Mouse (Mus musculus) ovary, adult 18-20 months (tissue): ENCODE data around the gene Setd2.
A peak's percentile ranks its signal among the peaks of the same experiment; 100 is the strongest.

Experiments used
- DNase-seq: peaks from one replicate; pipeline ENCODE4 v3.0.0; 2022; ENCODE audit warnings: low spot score, mixed read lengths

Setd2 gene

GRCm38 (mm10) chr9:110532538-110533291 lies at the start of gene Setd2:
Setd2 (plus strand) TSS chr9:110532597.
- no peak for DNase-seq

GRCm38 (mm10) chr9:110488841-110489240 lies 43.6 kb upstream of the Setd2 start:
- no peak for DNase-seq

GRCm38 (mm10) chr9:110490913-110491312 lies 41.5 kb upstream of the Setd2 start:
- no peak for DNase-seq

- DNase-seq, result no peak
Observed at GRCm38 (mm10) chr9:110525737-110526136, 6.7 kb upstream of the Setd2 start.

GRCm38 (mm10) chr9:110529002-110529737 lies 3.2 kb upstream of the Setd2 start:
- no peak for DNase-seq

GRCm38 (mm10) chr9:110530650-110531049 lies 1.7 kb upstream of the Setd2 start:
- no peak for DNase-seq

GRCm38 (mm10) chr9:110531151-110531791 lies 1.1 kb upstream of the Setd2 start:
- no peak for DNase-seq

GRCm38 (mm10) chr9:110531914-110532489 lies 395 bp upstream of the Setd2 start:
- DNase-seq, result peak; percentile 98

GRCm38 (mm10) chr9:110533645-110534044 lies 1.2 kb downstream of the Setd2 start:
- DNase-seq, result no peak

- no peak for DNase-seq
Observed at GRCm38 (mm10) chr9:110535114-110535513, 2.7 kb downstream of the Setd2 start.

- no peak for DNase-seq
Observed at GRCm38 (mm10) chr9:110536636-110537035, 4.2 kb downstream of the Setd2 start.

- no peak for DNase-seq
Observed at GRCm38 (mm10) chr9:110538511-110538910, 6.1 kb downstream of the Setd2 start.

- no peak for DNase-seq
Observed at GRCm38 (mm10) chr9:110541988-110542387, 9.6 kb downstream of the Setd2 start.

GRCm38 (mm10) chr9:110548261-110548660 lies 15.9 kb downstream of the Setd2 start:
- DNase-seq, result no peak

GRCm38 (mm10) chr9:110568309-110568708 lies 35.9 kb downstream of the Setd2 start:
- no peak for DNase-seq

GRCm38 (mm10) chr9:110582161-110582560 lies 49.8 kb downstream of the Setd2 start:
- DNase-seq, result no peak

GRCm38 (mm10) chr9:110583521-110583920 lies 51.1 kb downstream of the Setd2 start:
- no peak for DNase-seq

- no peak for DNase-seq
Observed at GRCm38 (mm10) chr9:110611471-110611870, 79.1 kb downstream of the Setd2 start.

GRCm38 (mm10) chr9:110617081-110617480 lies 84.7 kb downstream of the Setd2 start:
- no peak for DNase-seq

- no peak for DNase-seq
Observed at GRCm38 (mm10) chr9:110620180-110620579, 87.8 kb downstream of the Setd2 start.

GRCm38 (mm10) chr9:110620685-110621084 lies 88.3 kb downstream of the Setd2 start:
- DNase-seq, result no peak

GRCm38 (mm10) chr9:110622621-110623219 lies 90.3 kb downstream of the Setd2 start:
- DNase-seq, result no peak
